Mouse (Mus musculus) embryonic fibroblast, embryonic 13.5 days (primary cell): Measurements from ENCODE around the gene Rxra.

Experiments used
- CTCF ChIP-seq: IDR thresholded peaks from 2 replicates; pipeline ENCODE4 v1.5.1; 2011; ENCODE audit warnings: mild to moderate bottlenecking, control low read depth, low read length, moderate library complexity, borderline replicate concordance; ENCODE audit not compliant: insufficient read depth
- POLR2A ChIP-seq: IDR thresholded peaks from 2 replicates; pipeline ENCODE4 v1.6.1; 2011; ENCODE audit warnings: low read depth, mild to moderate bottlenecking, control low read depth, low read length, moderate library complexity

DNA sequence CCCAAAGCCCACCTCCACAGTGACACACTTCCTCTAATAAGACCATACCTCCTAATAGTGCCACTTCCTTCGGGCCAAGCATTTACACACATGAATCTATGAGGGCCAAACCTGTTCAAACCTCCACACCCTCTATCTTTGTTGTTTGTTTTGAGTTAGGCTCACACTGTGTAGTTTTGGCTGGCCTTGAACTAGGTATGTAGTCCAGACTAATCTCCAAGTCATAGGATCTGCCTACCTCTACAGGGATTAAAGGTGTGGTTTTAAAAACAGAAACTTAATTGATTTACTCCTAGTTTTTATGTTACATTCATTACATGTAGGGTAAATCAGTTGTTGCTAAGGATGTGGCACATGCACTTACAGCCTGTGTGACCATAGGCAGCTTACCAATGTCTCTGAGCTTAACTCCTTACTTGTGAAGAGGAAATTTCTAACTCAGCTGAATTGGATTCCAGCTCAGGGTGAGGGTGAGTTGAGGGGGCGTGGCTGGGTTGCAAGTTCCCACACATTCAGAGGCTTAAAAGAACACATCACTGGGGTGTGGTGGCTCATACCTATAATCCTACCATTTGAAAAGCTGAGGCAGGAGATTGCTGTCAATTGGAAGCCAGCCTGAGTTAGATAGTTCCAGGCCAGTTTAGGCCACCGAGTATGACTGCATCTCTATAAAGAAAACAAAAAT lies 45.5 kb upstream of the Rxra start:
- no peak for TF ChIP-seq CTCF
- TF ChIP-seq POLR2A = no peak
